Mouse (Mus musculus): ENCODE measurements at regions not wholly inside any gene's neighbourhood (a gene's known extent, or its start where the extent isn't known, plus 50 kb on each side); places are given as distances from the start of the nearest gene placed in this dataset.
"Not testable (repeated sequence)": the region's sequence is repeated elsewhere in the genome, so short reads cannot be mapped to it uniquely, and the experiment has no call there.

DNA sequence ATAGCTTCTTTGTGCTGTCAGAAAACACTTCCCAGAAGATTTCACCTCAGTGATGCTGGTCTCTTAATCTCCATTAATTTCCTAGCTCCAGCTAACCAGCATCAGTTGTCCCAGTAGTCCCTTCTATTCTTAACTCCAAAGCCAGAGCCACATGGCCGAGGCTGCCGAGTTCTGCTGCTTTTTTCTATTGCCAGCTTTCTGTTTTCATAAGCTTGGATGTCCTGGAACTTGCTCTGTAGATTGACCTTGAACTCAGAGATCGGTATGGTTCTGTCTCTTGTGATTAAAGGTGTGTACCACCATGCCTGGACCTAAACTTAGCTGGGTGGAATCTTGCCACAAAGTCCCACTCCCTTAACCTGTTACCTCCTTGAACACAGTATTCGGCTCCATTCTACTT is 155.8 kb upstream of the Peli2 start:
- TF ChIP-seq POLR2A (IDR thresholded peaks at IDR 0.05; ENCODE audit: low read depth, low read length); CTCF (conservative IDR thresholded peaks at IDR 0.05; ENCODE audit: insufficient read depth, insufficient read length, low read depth, low read length): not testable (repeated sequence)
